Mouse (Mus musculus): ENCODE data around the gene Esm1.
"Not testable (repeated sequence)": the region's sequence is repeated elsewhere in the genome, so short reads cannot be mapped to it uniquely, and the experiment has no call there.

The Esm1 gene

DNA sequence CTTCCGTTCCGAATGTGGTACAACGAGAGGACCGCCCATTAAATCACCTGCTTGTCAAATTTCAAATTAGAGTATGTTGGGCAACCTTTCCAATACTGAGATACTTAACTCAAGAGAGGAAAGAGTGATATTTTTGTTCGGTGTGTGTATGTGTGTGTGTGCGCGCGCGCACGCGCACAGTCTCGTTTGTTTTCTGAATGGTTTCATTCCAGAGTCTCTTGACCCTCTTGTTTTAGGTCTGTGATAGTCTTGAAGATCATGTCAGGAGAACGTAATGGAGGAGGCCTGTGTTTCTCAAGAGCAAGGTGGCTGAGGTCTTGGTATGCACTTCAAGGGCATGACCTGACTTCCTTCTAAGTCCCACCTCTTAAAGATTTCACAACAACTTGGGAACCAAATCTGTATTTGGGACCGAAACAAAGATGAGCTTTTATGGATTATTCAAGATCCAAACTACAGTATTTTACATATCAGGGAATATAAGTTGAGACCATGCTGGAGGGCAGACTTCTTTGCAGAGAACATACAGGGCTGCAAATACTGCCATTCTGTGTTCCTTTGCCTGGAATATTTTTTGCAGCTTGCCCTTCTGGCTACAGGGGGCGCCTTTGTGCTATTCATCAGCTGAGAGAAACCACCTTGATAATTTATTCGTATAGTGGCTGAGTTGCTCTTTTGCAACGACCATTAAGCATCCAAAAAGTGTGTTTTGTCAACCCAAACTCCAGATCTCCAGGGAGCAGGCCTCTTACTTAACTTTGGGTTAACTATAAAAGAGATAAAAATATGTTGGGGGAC is 18.4 kb downstream of the Esm1 start:
- DNase-seq (ENCODE audit: low spot score), result no peak

DNA sequence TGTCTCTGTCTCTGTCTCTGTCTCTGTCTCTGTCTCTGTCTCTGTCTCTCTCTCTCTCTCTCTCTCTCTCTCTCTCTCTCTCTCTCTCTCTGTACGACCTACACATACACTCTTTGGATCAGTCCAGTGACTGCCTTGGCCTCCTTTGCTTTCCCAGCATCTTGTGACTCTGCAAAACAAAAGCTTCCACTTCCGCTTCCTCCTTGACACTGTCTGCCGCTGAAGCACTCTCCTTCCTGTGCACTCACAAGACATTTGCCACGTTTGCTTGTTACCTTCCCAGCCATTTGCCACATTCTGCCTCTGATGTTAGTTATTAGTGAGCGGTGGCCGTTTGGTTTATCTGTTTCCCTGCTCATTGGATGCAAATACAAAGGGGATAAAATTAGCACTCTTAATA is 32.7 kb downstream of the Esm1 start:
- DNase-seq (ENCODE audit: low spot score), result no peak

DNA sequence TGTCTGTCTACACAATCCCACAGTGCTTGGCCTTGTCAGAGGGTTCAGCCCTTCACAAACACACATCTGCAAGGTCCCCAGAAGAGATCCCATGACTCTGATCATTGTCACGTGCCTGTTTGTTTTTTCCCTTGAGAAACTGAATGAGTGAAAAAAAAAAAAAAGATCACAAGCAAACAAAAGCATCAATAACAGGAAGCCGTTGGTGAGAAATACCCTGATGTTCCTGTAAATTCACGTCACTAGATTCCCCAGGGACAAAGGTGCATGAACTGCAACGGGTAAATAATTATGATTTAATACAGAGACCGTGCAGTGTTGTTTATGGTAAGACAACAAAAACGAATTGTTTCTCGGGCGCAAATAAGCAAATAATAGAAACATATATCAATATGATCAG is 35.6 kb downstream of the Esm1 start:
- DNase-seq (ENCODE audit: low spot score), result no peak

DNA sequence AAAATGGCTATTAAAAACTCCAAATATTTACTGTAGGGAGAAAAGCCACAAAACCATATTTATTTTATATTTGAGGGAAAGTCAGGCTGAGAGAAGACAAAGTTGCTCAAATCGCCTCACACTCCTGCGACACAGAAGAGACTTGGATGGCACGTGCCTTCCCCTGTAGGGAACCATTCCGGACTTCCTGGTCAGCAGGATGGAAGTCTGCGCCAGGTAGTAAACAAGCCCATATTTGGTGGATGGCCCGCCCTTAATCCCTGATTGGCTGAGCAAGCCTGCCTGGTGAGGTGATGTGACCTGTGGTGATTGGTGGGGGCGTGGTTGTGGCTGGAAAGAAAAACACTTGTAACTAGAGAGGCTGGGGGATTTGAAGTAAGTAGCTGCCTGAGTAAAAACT is 43.1 kb downstream of the Esm1 start:
- not testable (repeated sequence) for DNase-seq (ENCODE audit: low spot score)

DNA sequence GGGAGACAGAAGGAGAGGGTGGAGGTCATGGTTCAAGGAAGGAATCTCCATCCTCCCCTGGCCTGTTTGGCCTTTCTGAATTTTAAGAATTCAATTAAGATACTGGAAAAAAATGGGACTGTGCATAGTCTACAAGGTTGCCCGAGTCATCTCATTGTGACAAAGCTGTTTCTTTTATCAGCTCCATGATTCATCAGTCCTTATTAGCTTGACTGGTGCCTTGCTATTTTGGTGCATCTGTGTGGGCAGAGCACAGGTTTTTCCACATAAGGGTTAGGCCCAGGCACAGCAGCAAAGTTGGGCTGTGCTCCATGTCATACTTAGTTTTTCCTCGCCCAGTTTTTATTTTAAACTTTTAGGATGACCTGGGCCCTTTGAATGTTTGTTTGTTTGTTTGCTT is 47.3 kb downstream of the Esm1 start:
- no peak for DNase-seq (ENCODE audit: low spot score)

DNA sequence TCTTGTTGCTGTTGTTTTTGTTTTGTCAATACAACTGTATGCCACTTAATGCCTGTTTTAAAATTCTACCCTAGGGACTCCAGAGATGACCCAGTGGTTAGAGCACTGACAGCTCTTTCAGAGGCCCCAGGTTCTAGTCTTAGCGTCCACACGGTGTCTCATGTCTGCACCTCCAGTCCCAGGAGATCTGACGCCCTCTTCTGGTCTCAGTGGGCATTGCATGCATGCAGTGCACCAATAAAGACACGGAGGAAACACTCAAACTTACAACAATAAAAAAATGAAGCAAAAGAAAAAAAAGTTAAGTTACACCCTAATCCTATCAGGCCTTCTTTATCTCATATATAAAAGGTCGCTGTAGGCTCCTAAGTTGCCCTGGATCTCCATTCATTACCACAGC is 47.7 kb downstream of the Esm1 start:
- DNase-seq (ENCODE audit: low spot score), result no peak

DNA sequence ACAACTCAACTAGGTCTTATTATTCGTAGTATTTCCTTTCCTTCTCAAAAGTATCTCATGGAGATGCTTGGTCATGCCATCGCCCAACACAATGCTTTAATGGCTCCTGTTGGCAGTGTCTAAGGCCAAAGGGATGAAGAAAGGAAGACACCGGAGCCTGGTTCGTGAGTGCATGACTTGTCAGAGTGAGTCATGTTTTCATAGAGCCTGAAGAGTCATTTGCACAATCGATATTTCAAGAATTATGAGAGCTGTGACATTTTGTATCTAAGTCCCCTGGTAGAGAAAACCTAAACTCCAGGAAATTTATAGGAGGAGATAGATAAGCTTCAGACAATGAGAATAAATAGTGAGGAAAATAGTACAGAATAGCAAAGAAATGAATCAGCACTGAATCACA is 49.8 kb downstream of the Esm1 start:
- no peak for DNase-seq (ENCODE audit: low spot score)

DNA sequence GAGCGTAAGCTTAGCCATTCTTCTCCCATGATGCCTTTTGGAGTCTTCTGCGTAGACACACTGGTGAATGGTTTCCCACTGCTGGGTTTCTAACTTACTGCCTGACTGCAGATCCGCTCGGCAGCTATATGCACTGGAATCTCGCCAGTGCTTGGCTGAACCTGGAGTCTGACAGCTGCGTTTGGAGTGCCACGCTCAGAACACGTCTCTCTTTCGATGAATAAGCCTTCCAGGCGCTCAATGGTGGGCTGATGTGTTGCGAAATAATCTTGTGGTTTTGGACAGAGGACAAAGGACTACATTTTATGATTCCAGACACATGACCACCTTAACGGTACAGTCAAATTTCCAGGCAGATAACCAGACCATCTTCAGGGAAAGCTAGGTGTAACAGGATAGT is 53.4 kb downstream of the Esm1 start:
- no peak for DNase-seq (ENCODE audit: low spot score)

DNA sequence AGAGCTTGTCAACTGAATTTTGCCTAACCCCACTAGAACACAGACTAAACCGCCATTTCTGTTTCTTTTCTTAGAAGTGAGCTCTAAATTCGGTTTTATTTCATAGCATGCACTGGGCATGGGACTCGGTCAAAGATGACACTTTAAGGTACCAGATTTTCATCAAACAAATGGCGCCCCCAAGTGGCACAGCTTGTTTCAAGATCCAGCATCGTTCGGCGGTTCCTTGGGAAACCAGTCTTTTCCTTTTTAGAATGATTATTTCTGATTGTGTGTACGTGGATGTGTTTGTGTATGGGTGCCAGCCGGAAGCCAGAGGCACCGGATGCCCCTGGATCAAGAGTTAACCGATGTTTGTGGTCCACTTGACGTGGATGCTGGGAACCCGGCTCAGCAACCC is 55.8 kb downstream of the Esm1 start:
- peak; percentile 60 for DNase-seq (ENCODE audit: low spot score)

DNA sequence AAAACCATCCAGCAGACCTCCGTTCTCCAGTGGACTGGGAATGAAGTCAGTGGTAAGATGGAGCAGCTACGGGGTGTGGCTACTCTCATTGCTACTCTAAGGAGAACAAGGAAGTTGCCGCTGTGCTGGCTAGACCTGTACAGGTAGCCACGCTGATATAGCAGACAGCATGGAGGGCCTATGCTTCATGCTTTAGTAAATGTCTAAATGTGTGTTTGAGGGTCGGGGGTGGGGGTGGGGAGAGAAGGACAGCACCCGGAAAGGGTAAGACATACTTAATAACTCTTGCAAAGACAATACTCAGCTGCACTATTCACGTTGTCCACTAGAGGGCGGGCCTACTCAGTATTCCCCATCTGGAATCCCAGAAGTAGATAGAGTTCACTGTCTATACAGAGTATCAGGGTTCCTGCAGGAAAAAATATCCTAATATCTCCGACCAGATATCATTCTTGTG is 57.1 kb downstream of the Esm1 start:
- DNase-seq (ENCODE audit: low spot score), result peak; percentile 81

DNA sequence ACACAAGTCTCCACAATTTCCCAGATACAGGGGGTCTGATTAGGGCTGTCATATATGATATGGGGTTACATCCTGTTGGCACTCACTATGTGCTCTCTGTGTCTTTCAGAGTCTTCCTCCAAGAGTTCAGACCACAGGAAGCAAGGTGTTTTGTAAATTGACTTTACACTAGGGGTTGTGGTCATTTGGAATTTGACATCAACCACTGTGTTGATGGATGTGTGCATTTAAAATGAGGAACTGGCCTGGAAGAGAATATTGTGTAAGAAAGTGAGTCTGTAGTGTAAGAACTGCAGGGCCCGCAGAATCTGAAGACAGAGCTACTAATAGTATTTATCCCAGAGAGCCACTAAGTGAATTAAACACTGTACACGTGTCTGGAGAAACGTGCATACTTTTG is 57.7 kb downstream of the Esm1 start:
- no peak for DNase-seq (ENCODE audit: low spot score)

All from urinary bladder, postnatal 14 days (tissue).